Mouse (Mus musculus) heart, postnatal 4 days (tissue): ENCODE results near the gene Hspbp1. TPM values are rescaled to one million over a fixed set of nuclear protein-coding genes. Genes with fewer than 3 reads are reported as not detected.

Experiments used
- DNase-seq: peaks from one replicate; pipeline ENCODE4 v3.0.0; 2021
- total RNA-seq, 2 experiments: library from RNA; stranded (reverse); gene quantifications; 2 replicates each; pipeline ENCODE4 v1.2.3; 2021

Hspbp1 gene
- total RNA-seq: 10 to 100 TPM; 51.5 to 54.7 TPM

DNA sequence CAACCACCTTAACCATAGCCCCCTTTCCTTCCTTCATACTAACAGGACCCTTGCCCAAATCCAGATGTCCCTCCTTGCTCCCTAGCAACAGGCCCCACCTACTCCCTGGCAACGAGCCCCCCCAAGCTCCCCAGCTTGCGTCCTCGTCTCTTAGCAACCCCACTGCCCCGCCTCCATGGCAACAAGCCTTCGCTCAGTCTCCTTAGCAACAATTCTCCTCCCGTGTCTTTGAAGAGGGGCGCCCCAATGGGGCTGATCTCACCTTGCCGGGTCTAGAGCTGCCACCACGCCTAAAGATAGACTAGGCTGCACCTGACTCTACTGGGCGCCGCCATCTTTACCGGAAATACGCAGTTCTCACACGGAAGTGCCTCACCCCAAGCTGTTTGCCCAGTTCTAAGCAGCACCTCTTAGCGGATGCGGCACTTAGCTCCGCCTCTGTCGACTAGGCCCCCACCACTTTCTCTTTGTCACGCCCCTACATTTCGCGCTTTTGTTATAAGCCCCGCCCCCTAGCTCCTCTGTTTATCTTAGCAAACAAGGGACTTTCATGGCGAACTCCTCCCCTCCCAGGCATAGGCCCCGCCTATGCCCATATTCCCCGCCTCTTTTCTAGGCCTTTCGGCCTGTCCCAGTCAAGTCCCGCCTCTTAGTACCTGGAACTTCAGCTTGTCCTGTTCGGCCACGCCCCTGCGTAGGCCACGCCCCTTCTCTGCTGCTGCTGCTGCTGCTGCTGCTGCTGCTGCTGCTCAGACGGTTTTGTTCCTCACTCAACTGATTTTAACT lies at the start of gene Hspbp1:
Hspbp1 (minus strand) TSS at position 437 of the 786 bp plus-strand sequence.
- DNase-seq: peak; percentile 94

DNA sequence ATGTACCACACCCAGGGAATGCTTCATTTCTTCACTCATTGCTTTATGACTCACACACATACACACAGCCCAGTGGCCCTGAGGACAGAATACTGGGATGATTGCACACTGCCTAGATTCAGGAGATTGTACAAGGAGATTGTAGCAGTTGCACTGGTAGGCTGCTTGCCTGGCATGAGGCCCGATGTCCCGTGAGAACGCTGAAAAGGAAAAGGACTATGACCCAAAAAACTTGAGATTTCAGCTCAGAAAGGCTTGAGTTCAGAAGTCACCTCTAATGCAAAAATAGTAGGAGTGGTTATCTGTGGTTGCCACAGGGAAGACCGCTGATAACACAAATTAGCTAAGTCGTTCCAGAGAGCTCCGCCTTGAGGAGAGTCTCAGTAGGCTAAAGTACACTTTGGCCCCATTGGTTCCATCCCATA lies 48.1 kb upstream of the Hspbp1 start:
- no peak for DNase-seq

DNA sequence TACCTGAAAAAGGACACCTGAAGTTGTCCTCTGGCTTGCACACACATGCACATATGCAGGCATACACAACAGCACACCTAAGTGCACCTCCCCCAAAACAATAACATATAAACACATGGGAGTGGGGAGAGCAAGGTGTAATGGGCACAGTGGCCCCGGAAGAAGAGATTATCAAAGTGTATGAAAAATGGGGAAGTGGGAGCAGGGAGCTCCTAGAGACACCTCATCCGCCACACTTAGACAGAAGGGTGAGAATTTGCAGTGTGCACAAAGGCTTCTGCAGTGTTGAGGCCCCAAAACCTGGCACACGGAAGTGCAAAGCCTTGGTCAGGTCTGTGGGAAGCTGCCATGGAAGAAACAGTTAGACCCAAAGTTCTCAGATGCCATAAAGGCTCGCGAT lies 46.2 kb upstream of the Hspbp1 start:
- DNase-seq: no peak

DNA sequence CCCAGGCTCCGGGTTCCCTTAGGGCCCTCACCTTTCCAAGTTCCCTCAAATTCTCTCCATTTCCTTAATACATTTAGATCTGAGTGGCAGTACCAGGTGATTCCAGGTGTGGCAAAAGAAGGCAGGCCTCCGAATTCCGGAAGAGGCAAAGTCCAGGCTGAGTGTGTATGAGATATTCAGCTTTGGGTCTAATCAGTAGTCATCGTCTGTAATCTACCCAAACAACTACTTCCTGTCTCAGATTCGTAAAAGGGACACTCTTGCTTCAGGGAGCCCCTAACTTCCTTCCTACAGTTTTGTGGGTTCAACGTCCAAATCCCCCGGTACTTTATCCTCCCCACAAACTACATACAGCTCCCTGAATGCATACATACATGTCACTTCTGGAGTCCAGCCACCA lies 40.3 kb upstream of the Hspbp1 start, which contains the start of gene Tmem150b:
Tmem150b (minus strand) TSS at position 81 of the 400 bp plus-strand sequence.
- DNase-seq: no peak

DNA sequence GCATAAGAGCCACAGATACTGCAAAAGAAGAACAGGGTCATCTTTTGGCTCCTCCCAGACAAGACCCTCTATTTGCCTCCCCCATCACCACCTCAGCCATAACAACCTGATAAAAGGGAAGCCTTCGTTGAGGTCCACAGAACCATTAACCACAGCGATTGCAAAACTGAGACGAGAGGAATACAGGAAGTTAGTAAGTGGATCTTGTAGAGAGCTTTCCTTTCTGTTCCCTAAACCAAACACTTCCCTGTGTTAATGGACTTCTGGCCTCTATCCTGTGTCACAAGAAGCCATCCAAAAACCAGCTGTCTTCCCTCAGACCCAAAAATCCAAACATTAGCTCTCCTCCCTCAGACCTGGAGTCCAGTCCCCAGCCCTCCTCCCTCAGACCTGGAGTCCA lies 39.5 kb upstream of the Hspbp1 start:
- no peak for DNase-seq

DNA sequence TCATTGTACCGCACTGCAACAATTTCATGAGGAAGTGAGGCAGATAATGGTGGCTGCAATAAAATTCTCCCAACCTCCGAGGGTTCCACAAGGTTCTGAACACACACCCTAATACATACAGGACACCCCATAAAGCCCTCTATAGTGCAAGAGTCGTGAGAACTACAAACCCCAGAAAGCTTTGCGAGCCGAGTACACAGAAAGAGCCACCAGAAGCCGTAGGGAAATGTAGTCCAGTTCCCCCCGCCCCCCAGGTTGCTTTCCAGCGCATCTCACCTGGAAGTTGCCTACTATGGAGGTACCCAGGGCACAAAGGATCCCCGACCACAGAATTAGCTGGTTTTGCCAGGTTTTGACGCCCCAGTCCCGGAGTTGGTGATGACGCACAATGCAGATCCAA lies 38.6 kb upstream of the Hspbp1 start:
- DNase-seq: no peak

DNA sequence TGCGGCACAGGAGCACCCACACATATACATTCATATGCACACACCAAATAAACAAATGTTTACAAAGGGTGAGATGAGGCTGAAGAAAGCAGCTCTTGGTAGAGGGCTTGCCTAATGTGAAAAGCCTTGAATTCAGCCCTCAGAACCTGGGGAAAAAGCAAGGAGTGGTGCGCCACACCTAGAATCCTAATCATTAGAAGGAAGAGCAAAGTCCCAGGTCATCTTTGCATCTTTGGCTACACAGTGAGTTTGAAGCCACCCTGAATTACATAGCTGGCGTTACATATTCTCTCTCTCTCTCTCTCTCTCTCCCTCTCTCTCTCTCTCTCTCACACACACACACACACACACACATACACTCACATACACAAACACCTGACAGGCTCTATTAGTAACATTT lies 34.4 kb upstream of the Hspbp1 start:
- DNase-seq: no peak

DNA sequence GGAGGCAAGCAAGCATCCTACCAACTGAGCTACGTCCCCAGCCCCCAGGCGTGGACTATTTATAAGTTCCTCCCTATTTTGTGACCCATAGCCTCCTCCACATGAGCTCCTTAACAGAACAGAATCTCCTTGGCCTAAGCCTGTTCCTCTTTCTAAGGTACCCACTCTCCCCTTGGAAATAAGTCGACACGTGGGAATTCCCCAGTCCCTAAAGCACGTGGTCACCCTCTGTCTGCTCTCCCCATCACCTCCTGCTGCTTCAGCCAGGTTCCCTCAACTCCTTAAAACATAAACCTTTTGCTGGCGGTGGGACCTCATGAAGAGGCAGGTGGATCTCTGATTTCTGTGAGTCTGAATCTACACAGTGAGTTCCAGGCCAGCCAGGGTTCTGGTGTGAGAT lies 32.1 kb upstream of the Hspbp1 start:
- no peak for DNase-seq

DNA sequence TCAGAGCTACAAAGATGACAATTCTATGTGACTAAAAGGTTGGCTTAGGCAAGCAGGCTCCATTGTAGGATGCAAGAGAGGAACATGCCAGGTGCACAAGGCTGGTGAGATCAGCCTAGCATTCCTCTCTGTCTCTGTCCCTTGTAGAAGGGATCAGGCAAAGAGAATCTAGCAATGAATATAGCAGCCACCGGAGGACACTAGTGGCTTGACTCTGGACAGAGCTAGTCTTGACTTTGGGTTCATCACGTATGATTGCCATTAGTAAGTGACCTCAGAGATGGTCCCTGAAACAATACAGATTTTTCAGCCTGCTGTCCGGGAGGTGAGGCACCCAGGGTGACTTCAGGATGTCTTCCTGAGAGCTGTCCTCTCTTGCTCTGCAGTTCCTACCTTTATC lies 27.7 kb upstream of the Hspbp1 start:
- no peak for DNase-seq

DNA sequence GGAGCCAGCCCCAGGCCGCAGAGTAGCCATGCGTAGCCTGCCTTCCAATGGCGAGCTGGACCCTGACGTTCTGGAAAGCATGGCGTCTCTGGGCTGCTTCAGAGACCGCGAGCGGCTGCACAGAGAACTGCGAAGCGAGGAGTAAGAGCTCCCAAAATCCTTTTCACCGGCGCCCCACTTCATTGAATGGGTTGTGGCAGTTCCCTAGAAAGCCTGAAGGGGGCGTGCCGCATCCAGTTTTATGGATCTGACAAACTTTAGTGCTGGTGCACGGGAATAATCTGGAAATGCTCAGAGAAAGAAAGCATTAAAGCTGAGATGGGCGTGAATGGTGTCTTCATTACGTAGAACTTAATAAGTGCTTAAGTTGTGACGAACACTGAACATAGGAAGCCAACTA lies 20.2 kb upstream of the Hspbp1 start:
- peak; percentile 50 for DNase-seq

DNA sequence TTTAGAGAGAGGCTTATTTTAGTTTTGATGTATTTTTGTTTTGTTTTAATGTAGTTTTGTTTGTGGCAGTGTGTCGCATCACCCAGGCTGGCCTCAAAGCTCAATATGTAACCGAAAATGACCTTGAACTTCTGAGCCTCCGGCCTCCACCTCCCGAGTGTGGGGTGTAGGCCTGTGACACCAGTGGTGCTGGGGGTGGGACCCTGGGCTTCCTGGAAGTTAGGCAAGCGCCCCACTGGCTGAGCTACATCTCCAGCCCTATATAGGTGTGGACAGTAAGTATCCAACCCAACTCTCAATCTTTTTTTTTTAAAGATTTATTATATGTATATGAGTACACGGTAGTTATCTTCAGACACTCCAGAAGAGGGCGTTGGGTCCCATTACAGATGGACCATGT lies 18.3 kb upstream of the Hspbp1 start:
- no peak for DNase-seq

DNA sequence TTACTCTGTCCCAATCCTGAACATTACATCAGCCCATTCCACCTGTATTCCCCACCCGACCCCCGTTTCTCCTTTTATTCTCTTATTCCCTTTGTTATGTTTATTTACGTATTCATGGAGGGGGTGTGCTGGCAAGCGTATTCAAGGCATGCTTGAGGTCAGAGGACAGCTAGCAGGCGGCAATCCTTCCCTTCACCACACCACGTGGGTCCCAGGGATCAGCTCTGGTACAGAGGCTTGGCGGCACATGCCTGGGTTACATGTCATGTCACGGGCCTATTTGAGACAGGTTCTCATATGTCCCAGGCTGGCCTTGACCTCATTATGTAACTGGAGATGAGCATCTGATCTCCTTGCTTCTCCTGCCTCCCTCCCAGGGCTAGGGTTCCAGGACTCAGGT lies 17.5 kb upstream of the Hspbp1 start:
- no peak for DNase-seq

DNA sequence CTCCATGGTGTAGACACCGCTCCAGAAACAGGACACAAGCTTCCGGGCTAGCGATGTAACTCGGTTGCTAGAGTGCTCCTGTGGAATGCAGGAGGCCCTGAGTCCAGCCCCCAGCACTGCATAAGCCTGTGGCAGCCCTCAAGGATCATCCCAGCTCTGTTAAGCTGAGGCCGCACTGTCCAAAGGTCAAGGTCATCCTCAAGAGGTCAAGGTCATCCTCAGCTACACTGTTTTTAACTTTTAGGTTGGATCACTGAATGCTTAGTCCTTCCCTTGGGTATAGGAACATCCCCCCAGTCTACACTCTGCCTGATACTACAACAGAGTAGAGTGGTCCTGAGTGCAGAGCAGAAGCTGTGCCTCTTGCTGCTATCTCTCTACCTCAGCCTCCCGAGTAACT lies 8.1 kb upstream of the Hspbp1 start:
- no peak for DNase-seq

DNA sequence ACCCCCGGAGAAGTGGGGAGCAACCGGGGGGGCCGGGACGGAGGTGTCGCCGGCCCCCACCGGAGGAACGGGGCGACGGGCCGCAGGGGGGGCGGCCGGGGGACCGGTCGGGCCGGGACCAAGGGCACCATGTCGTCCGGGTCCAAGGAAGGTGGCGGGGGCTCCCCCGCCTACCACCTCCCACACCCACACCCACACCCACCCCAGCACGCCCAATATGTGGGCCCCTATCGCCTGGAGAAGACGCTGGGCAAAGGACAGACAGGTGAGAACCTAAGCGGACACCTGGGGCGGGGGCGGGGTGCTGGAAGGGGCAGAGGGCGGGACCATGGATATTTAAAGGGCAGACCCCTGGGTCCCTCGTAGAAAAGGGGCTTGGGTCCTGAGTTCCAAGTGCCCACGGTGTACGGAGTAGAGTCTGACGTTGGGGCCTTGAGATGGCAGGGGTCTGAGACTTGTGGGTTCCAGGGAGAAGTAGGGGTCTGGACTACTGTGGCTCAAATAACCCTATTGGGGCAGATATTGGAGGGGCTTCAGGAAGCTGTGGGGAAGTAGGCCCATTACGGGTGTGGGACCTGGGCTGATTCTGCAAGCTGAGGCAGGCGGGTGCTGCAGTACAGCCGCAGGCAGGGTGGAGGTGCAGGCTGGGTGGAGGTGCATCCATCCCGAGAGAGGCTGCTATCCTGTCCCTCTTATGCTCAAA lies 6.2 kb upstream of the Hspbp1 start:
- DNase-seq: no peak

DNA sequence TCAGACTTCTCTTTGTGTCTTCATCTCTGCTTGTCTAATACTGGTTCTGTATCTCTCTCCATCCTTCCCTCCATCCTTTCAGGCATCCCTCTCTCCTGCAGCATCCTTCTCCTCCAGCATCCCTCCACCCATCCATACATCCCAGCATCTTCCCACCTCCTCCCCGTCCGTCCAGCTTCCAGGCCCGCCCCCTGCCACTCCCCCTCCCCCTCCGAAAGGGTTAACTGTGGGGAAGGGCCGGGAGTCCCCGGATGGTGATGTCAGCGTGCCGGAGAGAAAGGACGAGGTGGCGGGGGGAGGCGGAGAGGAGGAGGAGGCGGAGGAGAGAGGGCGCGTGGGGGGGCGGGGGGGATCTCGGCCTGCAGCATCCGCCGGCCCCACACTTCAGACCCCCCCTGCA lies 5.5 kb upstream of the Hspbp1 start, which contains the start of gene Brsk1:
Brsk1 (plus strand) TSS at position 218 of the 400 bp plus-strand sequence.
- peak; percentile 78 for DNase-seq

DNA sequence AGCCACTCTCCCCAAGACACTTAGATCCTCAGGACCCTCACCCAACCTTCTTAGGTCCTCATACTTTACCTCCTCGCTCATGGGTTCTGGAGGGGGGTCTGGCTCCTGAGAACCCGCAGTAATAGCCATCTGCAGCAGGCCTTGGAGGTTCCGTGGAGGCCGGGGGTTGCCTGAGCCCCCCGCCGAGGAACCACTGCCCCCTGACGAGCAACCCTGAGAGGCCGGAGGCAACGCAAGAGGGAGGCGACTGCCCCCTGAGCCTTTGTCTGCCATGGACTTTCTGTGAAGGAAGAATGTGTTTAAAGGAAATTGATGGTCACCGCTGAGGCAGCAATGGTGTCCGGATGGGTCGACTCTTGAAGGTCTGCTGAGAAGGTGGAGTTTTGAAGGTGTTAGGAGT lies 665 bp downstream of the Hspbp1 start:
- DNase-seq: no peak

DNA sequence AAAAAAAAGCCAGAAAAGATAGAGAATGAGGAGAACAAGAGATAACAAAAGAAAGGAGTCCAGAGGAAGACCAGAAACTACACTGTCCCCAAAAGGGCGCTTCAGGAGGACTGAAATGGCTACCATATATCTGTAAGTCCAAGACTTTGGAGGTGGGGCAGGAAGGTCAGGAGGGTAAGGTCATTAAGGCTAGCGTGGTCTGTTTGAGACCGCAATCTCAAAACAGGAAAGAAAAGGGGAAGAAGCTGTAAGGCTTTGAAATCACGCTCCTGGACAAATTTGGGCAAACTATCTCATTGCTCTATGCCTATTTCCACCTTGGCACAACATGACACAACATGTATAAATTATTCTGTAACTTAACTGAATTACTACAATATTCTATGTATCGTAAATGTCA lies 1.6 kb downstream of the Hspbp1 start:
- DNase-seq: no peak

DNA sequence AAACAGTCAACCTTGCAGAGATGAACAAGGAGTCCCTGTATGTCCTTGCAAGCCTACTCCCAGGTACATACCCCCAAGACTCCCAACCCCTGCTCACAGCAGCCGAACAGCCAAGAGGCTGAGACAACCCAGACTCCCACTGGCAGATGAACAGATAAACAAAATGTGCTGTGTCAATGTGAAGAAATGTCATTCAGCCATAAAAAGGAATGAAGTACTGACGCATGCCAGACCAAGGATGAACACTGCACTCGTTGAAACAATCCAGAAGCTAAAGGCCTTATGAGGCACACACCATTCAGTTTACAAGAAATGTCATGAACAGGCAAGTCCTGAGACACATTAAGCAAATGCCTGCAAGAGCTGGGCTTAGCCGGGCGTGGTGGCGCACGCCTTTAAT lies 9.7 kb downstream of the Hspbp1 start:
- DNase-seq: no peak

DNA sequence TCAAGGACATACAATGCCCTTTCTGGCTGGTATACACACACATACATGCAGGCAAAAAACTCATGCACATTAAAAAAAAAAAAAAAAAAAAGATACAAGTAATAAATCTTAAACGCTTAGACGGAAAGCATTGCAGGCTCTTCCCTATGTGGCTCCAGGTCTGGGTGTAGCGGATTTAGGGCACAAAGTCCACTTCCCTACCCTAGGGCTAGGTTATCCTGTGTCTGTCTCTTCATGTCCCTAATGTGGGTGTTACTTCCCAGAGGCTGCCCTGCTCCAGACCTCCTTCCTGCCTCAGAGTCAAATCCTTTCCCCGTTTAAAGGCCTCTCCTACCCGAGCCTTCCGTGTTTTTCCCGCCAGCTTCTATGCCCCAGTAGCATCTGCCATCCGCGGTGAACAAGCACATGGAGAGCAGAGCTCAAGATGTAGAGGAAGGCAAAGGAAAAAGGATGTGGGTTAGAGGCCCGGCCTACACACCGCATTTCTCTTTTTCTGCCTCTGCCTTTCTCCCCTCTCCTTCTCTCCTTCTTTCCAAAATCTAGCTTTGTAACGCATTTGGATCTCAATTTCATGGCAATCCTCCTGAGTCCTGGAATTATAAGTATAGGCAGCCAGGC lies 10.6 kb downstream of the Hspbp1 start:
- no peak for DNase-seq

DNA sequence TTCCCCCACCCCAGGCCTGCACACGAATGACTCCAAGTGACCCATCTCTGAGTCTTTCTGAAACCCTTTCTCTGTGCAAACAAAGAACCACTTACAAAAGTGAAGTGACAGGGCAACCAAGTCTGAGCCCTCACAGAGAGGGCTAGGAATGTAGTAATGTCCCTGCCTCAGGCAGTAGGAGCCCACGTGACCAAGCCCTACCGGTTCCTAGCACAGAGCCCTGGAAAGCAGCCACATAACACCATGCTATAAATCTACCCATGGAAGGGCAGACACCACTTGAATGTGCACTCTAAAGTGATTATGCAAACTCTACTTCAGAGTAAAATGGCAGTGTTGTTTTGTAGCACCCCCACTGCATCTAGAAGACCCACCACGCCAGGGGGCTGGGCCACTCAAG lies 12.9 kb downstream of the Hspbp1 start:
- peak; percentile 29 for DNase-seq

DNA sequence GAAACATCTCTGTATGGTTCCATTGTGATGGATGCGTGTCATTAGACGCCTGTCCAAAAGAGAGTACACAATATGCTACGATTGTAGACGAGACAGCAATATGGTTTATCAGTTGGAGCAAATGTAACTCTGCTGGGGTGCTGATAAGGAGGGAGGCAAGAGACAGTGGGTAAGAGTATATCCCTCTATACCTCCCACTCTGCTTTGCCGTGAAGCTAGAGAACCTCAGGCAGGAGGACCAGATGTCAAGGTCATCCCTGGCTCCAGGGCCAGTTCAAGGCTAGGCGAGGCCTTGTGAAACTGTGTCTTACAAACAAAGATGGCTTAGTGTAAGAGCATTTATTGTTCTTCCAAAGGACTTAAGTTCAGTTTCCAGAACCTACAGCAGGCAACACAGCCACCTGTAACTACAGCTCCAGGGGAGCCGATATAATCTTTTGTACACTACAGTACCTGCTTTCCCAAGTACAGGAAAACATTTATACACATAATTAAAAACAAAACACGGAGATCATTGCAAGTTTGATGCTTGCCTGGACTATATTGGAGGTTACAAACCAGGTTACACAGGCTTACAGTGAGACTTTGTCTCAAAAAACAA lies 14.1 kb downstream of the Hspbp1 start:
- DNase-seq: no peak

DNA sequence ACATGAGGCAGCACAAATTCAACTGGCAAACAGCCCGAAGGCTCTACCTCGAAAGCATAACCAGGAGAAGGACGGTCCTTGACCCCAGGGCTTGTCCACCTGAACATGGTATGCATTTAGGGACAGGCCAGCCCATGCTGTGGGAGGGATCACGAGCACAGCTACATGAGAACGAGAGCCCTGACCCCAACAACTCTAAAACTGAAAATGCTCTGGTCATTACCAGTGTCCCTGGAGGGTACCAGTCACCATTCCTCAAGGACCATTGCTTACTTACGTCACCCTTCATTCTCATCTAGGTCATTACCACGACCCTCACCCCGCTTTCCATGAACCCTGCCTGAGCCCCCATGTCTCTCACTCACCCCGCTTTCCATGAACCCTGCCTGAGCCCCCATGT lies 15.7 kb downstream of the Hspbp1 start:
- DNase-seq: no peak

DNA sequence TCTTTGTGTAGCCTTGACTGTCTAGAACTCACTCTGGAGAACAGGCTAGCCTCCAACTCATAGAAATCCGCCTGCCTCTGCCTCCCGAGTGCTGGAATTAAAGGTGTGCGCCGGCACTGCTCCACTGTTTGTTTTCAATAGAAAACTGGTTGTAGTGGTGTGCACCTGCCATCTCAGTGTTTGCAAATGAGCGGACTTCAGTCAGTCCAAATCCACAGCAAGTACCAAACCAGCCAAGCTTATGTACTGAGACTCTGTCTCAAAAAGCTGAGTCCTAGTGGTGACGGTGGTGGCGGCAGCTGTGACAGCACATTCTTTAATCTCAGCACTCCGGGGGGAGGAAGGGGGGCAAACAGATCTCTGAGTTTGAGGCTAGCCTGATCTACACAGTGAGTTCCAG lies 16.4 kb downstream of the Hspbp1 start:
- no peak for DNase-seq
